In genomic region chr17:8372286-8373046, GRCm38 (mm10) we compare ENCODE assay signal across 8 mouse cellular contexts. TPM values are rescaled to one million over a fixed set of nuclear protein-coding genes. Genes with fewer than 3 reads are reported as not detected.
A peak's percentile ranks its signal among the peaks of the same experiment; 100 is the strongest.
DNase-seq lines count a peak whose midpoint lies in the region; ATAC-seq lines count a peak whose summit lies in the region.

No protein-coding gene starts in this region.

- H3K36me3 ChIP-seq in hindbrain, embryonic 13.5 days = no peaks in the 10 kb centered on the region

- WGBS in hindbrain, embryonic 13.5 days = 2% methylated on average over 18 of the region's 18 CpGs

- H3K9ac ChIP-seq in hindbrain, embryonic 13.5 days = peak overlapping the region; percentile 82

- H3K4me2 ChIP-seq in hindbrain, embryonic 13.5 days = peak overlapping the region; percentile 64

- no peaks in the 10 kb centered on the region for H3K27me3 ChIP-seq in hindbrain, embryonic 13.5 days

- no peaks in the 10 kb centered on the region for H3K9me3 ChIP-seq in hindbrain, embryonic 13.5 days

- peak; percentile 4; the same call in 1 of the 2 replicates for ATAC-seq in hindbrain, embryonic 13.5 days (ENCODE audit: low FRiP score)

- peaks cover 66% of the 10 kb centered on the region for H3K4me1 ChIP-seq in hindbrain, embryonic 13.5 days (replicated peaks)

- peak overlapping the region; percentile 41 for H3K4me3 ChIP-seq in hindbrain, embryonic 13.5 days

- DNase-seq in MN1 (ENCODE audit: low spot score) = peak; percentile 90
- DNase-seq in cerebellum, postnatal 10 days = peak; percentile 93
- DNase-seq in frontal cortex, postnatal 14 days (ENCODE audit: low spot score in 2 of 2) = peak; percentile 74 to 79
- DNase-seq in layer of hippocampus, postnatal 25 days (ENCODE audit: extremely low spot score in 1 of 2, low spot score in 1 of 2) = peak; percentile 64 to 74
- DNase-seq in lung, postnatal 25 days (ENCODE audit: low spot score) = peak; percentile 83
- peak; percentile 90 for DNase-seq in retina, embryonic 14.5 days (ENCODE audit: low spot score)
- peak; percentile 91 for DNase-seq in thymus, postnatal 4 days

- peak overlapping the region; percentile 98 for H3K27ac ChIP-seq in hindbrain, embryonic 13.5 days

RNA-seq across cellular contexts. Expression of gene T2, which starts 16.7 kb away (rescaled TPM):
- 0.38 and 0.62 TPM in 2 replicates for polyA plus RNA-seq in hindbrain, embryonic 13.5 days (2015; fragmentation: Nextera tagmentation; extraction: Ambion mirVana)
- total RNA-seq in layer of hippocampus, postnatal 25 days (2021) = under 1 TPM; 0.34 to 0.82 TPM

RNA-seq across cellular contexts. Expression of gene Prr18, which starts 35.2 kb away (rescaled TPM):
- 9.6 TPM in 2 replicates for polyA plus RNA-seq in hindbrain, embryonic 13.5 days (2015; fragmentation: Nextera tagmentation; extraction: Ambion mirVana)
- total RNA-seq in layer of hippocampus, postnatal 25 days (2021) = 10 to 100 TPM; 22.8 to 23.6 TPM

Comparison
In these comparisons a context has a peak if more than half of its experiments do, and no peak if none do; other contexts are left out.
1. Peak in every context shown above with its lines: DNase-seq, ATAC-seq, H3K4me3 ChIP-seq and H3K27ac ChIP-seq.